Mouse (Mus musculus): ENCODE measurements around the gene Barx2.

Barx2 gene

GRCm38 (mm10) chr9:31808753-31809152 lies 104.5 kb downstream of the Barx2 start:
- no peak for DNase-seq (ENCODE audit: low read depth, low spot score)

GRCm38 (mm10) chr9:31802641-31803040 lies 110.6 kb downstream of the Barx2 start:
- DNase-seq (ENCODE audit: low read depth, low spot score) = no peak

All from CD4-positive helper T cell, adult 2 months (primary cell).